15 mouse cellular contexts compared by ENCODE assay signal in genomic region chrX:106830494-106830893, GRCm38 (mm10). TPM values are rescaled to one million over a fixed set of nuclear protein-coding genes. Genes with fewer than 3 reads are reported as not detected.
"Had no signal": no experiment of that assay in that cellular context is flagged by ENCODE, and none has a peak within 500 bp of the region (broad histone marks: within the 10 kb centered on the region; RNA-seq: fewer than 3 reads in every experiment).

No protein-coding gene starts in this region.

- H3K4me3 ChIP-seq: kidney, embryonic 15.5 days; liver, embryonic 13.5 days; lung, embryonic 15.5 days; midbrain, embryonic 13.5 days had no signal

- H3K27me3 ChIP-seq: kidney, embryonic 15.5 days; liver, embryonic 13.5 days; lung, embryonic 15.5 days; midbrain, embryonic 13.5 days had no signal

- H3K9ac ChIP-seq: kidney, embryonic 15.5 days; liver, embryonic 13.5 days; liver, postnatal 0 days; lung, embryonic 15.5 days; midbrain, embryonic 13.5 days had no signal

- H3K4me2 ChIP-seq: kidney, embryonic 15.5 days; liver, embryonic 13.5 days; lung, embryonic 15.5 days; midbrain, embryonic 13.5 days had no signal

- H3K36me3 ChIP-seq: kidney, embryonic 15.5 days; liver, embryonic 13.5 days; lung, embryonic 15.5 days; midbrain, embryonic 13.5 days had no signal

- H3K27ac ChIP-seq: kidney, embryonic 15.5 days; liver, embryonic 13.5 days; lung, embryonic 15.5 days; midbrain, embryonic 13.5 days had no signal

- H3K4me1 ChIP-seq: kidney, embryonic 15.5 days; liver, embryonic 13.5 days; lung, embryonic 15.5 days; midbrain, embryonic 13.5 days had no signal

- ATAC-seq: intestine, embryonic 16.5 days; liver, postnatal 0 days; midbrain, embryonic 13.5 days had no signal

- DNase-seq: kidney, adult 2 months; kidney, postnatal 14 days; layer of hippocampus, postnatal 36 days; liver; liver, embryonic 13.5 days; liver, postnatal 0 days; right cerebral cortex, postnatal 25 days; thymus, postnatal 4 days had no signal

- H3K9me3 ChIP-seq: kidney, embryonic 15.5 days; liver, embryonic 13.5 days; lung, embryonic 15.5 days; midbrain, embryonic 13.5 days had no signal

RNA-seq across cellular contexts. Expression of gene Rtl3, which starts 9.9 kb away (rescaled TPM):
- total RNA-seq: left cerebral cortex, postnatal 36 days; megakaryocyte progenitor cell, adult 5-6 weeks had no signal
- polyA plus RNA-seq: small intestine, adult 2 months had no signal
